In genomic region chr19:24220795-24221445, GRCm38 (mm10) we compare ENCODE assay signal across 12 mouse cellular contexts. TPM values are rescaled to one million over a fixed set of nuclear protein-coding genes. Genes with fewer than 3 reads are reported as not detected.
DNase-seq lines count a peak whose midpoint lies in the region; ATAC-seq lines count a peak whose summit lies in the region.
"Had no signal": no experiment of that assay in that cellular context is flagged by ENCODE, and none has a peak within 500 bp of the region (broad histone marks: within the 10 kb centered on the region; RNA-seq: fewer than 3 reads in every experiment).

No protein-coding gene starts in this region.

- no peak overlapping the region for H3K4me3 ChIP-seq in forebrain, embryonic 12.5 days (replicated peaks)
- no peak overlapping the region for H3K4me3 ChIP-seq in forebrain, embryonic 13.5 days
- H3K4me3 ChIP-seq in lung, embryonic 16.5 days (ENCODE audit: low read length), result 0 out of 2 replicates have a peak overlapping the region, but pooled peaks have one; percentile 3
- H3K4me3 ChIP-seq: liver, embryonic 12.5 days; midbrain, embryonic 10.5 days; neural tube, embryonic 12.5 days had no signal

- no peaks in the 10 kb centered on the region for H3K36me3 ChIP-seq in forebrain, embryonic 12.5 days (replicated peaks)
- no peaks in the 10 kb centered on the region for H3K36me3 ChIP-seq in forebrain, embryonic 13.5 days (ENCODE audit: poor library complexity, severe bottlenecking)
- H3K36me3 ChIP-seq in lung, embryonic 16.5 days (ENCODE audit: control insufficient read depth, insufficient read depth, low read length), result no peaks in the 10 kb centered on the region
- H3K36me3 ChIP-seq: liver, embryonic 12.5 days; midbrain, embryonic 10.5 days; neural tube, embryonic 12.5 days had no signal

- no peak for ATAC-seq in forebrain, embryonic 12.5 days (ENCODE audit: low FRiP score)
- no peak for ATAC-seq in forebrain, embryonic 13.5 days
- no peak for ATAC-seq in lung, embryonic 16.5 days (ENCODE audit: low read depth)
- no peak for ATAC-seq in megakaryocyte progenitor cell, adult 5-6 weeks (replicated peaks; ENCODE audit: poor library complexity)
- ATAC-seq: liver, embryonic 12.5 days had no signal

- 0 out of 2 replicates have a peak overlapping the region, but pooled peaks have one; percentile 1 for H3K4me2 ChIP-seq in forebrain, embryonic 12.5 days
- no peak overlapping the region for H3K4me2 ChIP-seq in forebrain, embryonic 13.5 days
- peak overlapping the region; percentile 4; the same call in 1 of the 2 replicates for H3K4me2 ChIP-seq in lung, embryonic 16.5 days (ENCODE audit: low read depth, low read length)
- H3K4me2 ChIP-seq: liver, embryonic 12.5 days; neural tube, embryonic 12.5 days had no signal

- H3K4me1 ChIP-seq in forebrain, embryonic 12.5 days, result peaks cover 35% of the 10 kb centered on the region
- peaks cover 37% of the 10 kb centered on the region for H3K4me1 ChIP-seq in forebrain, embryonic 13.5 days
- H3K4me1 ChIP-seq in lung, embryonic 16.5 days (replicated peaks; ENCODE audit: control insufficient read depth, insufficient read depth, low read length), result peaks cover 16% of the 10 kb centered on the region; the same call in 1 of the 2 replicates

- no peak overlapping the region for H3K9ac ChIP-seq in forebrain, embryonic 12.5 days
- no peak overlapping the region for H3K9ac ChIP-seq in forebrain, embryonic 13.5 days
- H3K9ac ChIP-seq in lung, embryonic 16.5 days (ENCODE audit: low read length), result no peak overlapping the region
- H3K9ac ChIP-seq: liver, embryonic 12.5 days; neural tube, embryonic 12.5 days had no signal

- H3K27ac ChIP-seq in forebrain, embryonic 12.5 days, result 0 out of 2 replicates have a peak overlapping the region, but pooled peaks have one; percentile 14
- no peak overlapping the region for H3K27ac ChIP-seq in forebrain, embryonic 13.5 days
- H3K27ac ChIP-seq in lung, embryonic 16.5 days (ENCODE audit: low read length), result peak overlapping the region; percentile 45; the same call in 1 of the 2 replicates
- H3K27ac ChIP-seq: liver, embryonic 12.5 days; midbrain, embryonic 10.5 days; neural tube, embryonic 12.5 days had no signal

- DNase-seq in 416B (ENCODE audit: low read depth), result peak; percentile 33
- DNase-seq in induced T-regulatory cell, adult 2 months (ENCODE audit: low read depth), result peak; percentile 18
- no peak for DNase-seq in cerebellum, postnatal 4 days (ENCODE audit: low spot score in 2 of 2)
- no peak for DNase-seq in cerebellum, adult 9-11 months
- DNase-seq: thymus, postnatal 14 days had no signal

- peaks cover 30% of the 10 kb centered on the region for H3K27me3 ChIP-seq in forebrain, embryonic 12.5 days
- peaks cover 30% of the 10 kb centered on the region for H3K27me3 ChIP-seq in forebrain, embryonic 13.5 days
- peaks cover 8% of the 10 kb centered on the region; the same call in 1 of the 2 replicates for H3K27me3 ChIP-seq in lung, embryonic 16.5 days (ENCODE audit: control insufficient read depth, insufficient read depth, low read depth, low read length)

- 17% methylated on average over 14 of the region's 14 CpGs for WGBS in forebrain, embryonic 12.5 days
- 9% methylated on average over 14 of the region's 14 CpGs for WGBS in forebrain, embryonic 13.5 days
- WGBS in lung, embryonic 16.5 days, result 15% methylated on average over 13 of the region's 14 CpGs

- no peaks in the 10 kb centered on the region for H3K9me3 ChIP-seq in forebrain, embryonic 12.5 days
- H3K9me3 ChIP-seq in forebrain, embryonic 13.5 days (replicated peaks), result no peaks in the 10 kb centered on the region
- no peaks in the 10 kb centered on the region for H3K9me3 ChIP-seq in lung, embryonic 16.5 days (ENCODE audit: control insufficient read depth, low read length)
- H3K9me3 ChIP-seq: liver, embryonic 12.5 days; midbrain, embryonic 10.5 days; neural tube, embryonic 12.5 days had no signal

RNA-seq across cellular contexts. Expression of gene Tjp2, which starts 3.9 kb away (rescaled TPM):
- 31.0 and 31.3 TPM in 2 replicates for polyA plus RNA-seq in forebrain, embryonic 12.5 days (2016; fragmentation: Nextera tagmentation; extraction: Ambion mirVana)
- polyA plus RNA-seq in forebrain, embryonic 13.5 days (2015; fragmentation: Nextera tagmentation; extraction: Ambion mirVana), result 14.3 and 14.7 TPM in 2 replicates
- polyA plus RNA-seq in lung, embryonic 16.5 days (2015; fragmentation: Nextera tagmentation; extraction: Ambion mirVana), result 34.6 and 36.6 TPM in 2 replicates
- 2.5 and 2.7 TPM in 2 replicates for total RNA-seq in megakaryocyte progenitor cell, adult 5-6 weeks (2015)
- total RNA-seq in megakaryocyte progenitor cell, adult 5-6 weeks (2017), result 3.5 TPM in 2 replicates

RNA-seq across cellular contexts. Expression of gene Fxn, which starts 59.5 kb away (rescaled TPM):
- 52.2 and 57.2 TPM in 2 replicates for polyA plus RNA-seq in forebrain, embryonic 12.5 days (2016; fragmentation: Nextera tagmentation; extraction: Ambion mirVana)
- 55.4 and 56.7 TPM in 2 replicates for polyA plus RNA-seq in forebrain, embryonic 13.5 days (2015; fragmentation: Nextera tagmentation; extraction: Ambion mirVana)
- 45.9 and 47.5 TPM in 2 replicates for polyA plus RNA-seq in lung, embryonic 16.5 days (2015; fragmentation: Nextera tagmentation; extraction: Ambion mirVana)
- 28.2 and 30.0 TPM in 2 replicates for total RNA-seq in megakaryocyte progenitor cell, adult 5-6 weeks (2015)
- 13.0 and 15.3 TPM in 2 replicates for total RNA-seq in megakaryocyte progenitor cell, adult 5-6 weeks (2017)

Comparison
In these comparisons a context has a peak if more than half of its experiments do, and no peak if none do; other contexts are left out.
1. DNase-seq: peak in 416B (single experiment) and induced T-regulatory cell, adult 2 months (single experiment); none in cerebellum, postnatal 4 days (0 of 2) and cerebellum, adult 9-11 months (single experiment).